Mouse (Mus musculus) MEL (cell line): ENCODE data around the gene Rdh16f2.

Source experiments
- CHD2 ChIP-seq: IDR thresholded peaks from 2 replicates; pipeline ENCODE4 v1.6.1; 2011; ENCODE audit warnings: low read length, improper control_type of control experiment
- CTCF ChIP-seq, 3 experiments: IDR thresholded peaks in 2 of 3; conservative IDR thresholded peaks in 1 of 3; 2 replicates each; pipeline ENCODE4 v1.5.1; 2011 to 2012; ENCODE audit warnings: low read length in 3 of 3, low read depth in 2 of 3, mild to moderate bottlenecking in 2 of 3, improper control_type of control experiment in 1 of 3, inconsistent platforms in 1 of 3, mixed read lengths in 1 of 3, moderate library complexity in 1 of 3; ENCODE audit not compliant: control insufficient read depth in 1 of 3, insufficient read depth in 1 of 3, poor library complexity in 1 of 3, severe bottlenecking in 1 of 3
- EP300 ChIP-seq, 2 experiments: IDR thresholded peaks; 2 replicates each; pipeline ENCODE4 v1.6.1; 2011; ENCODE audit warnings: improper control_type of control experiment in 2 of 2, low read length in 2 of 2, low read depth in 1 of 2, mild to moderate bottlenecking in 1 of 2
- JUND ChIP-seq: IDR thresholded peaks from 2 replicates; pipeline ENCODE4 v1.6.1; 2011; ENCODE audit warnings: low read depth, mild to moderate bottlenecking, improper control_type of control experiment, low read length
- MEF2A ChIP-seq: IDR thresholded peaks from 2 replicates; pipeline ENCODE4 v1.6.1; 2014; ENCODE audit warnings: low read depth, mild to moderate bottlenecking, inconsistent platforms, low read length, improper control_type of control experiment; ENCODE audit not compliant: poor library complexity, insufficient replicate concordance, severe bottlenecking; ENCODE audit errors: extremely low read depth
- TAL1 ChIP-seq: IDR thresholded peaks from 2 replicates; pipeline ENCODE4 v1.6.1; 2012; ENCODE audit warnings: mild to moderate bottlenecking, inconsistent platforms, low read length, moderate library complexity, mixed read lengths

DNA sequence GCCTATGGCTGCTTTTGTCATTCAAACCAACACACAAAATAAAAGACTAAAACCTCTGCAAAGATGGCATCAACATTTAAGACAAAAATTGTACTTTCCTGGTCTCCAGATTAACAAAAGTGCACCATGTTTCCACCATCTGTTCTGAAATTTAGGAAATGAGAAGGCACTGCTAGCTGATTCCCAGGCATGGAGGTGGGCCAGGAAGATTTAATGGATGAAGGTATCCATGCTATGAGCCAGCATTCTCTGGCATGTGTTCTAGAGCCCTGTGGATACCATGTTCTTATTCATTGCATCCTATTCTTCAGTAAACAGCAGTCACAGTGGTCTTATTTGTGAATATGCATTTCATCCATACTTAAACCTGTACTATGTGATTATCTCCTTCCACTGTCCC lies 9.9 kb upstream of the Rdh16f2 start:
- TF ChIP-seq CHD2 (no peak), CTCF (IDR thresholded peaks at IDR 0.05 in 2 of 3, conservative IDR thresholded peaks at IDR 0.05 in 1 of 3; ENCODE audit: control insufficient read depth in 1 of 3, insufficient read depth in 1 of 3, low read depth in 2 of 3, low read length in 3 of 3, poor library complexity in 1 of 3, severe bottlenecking in 1 of 3) (no peak), EP300 (IDR thresholded peaks at IDR 0.05; ENCODE audit: low read depth in 1 of 2, low read length in 2 of 2) (no peak), JUND (no peak), MEF2A (no peak), TAL1 (no peak)
